Comparison of ENCODE assay signal across 8 mouse cellular contexts in genomic region chr9:44111909-44112308, GRCm38 (mm10). TPM values are rescaled to one million over a fixed set of nuclear protein-coding genes. Genes with fewer than 3 reads are reported as not detected.
DNase-seq lines count a peak whose midpoint lies in the region; ATAC-seq lines count a peak whose summit lies in the region.
"Not testable (repeated sequence)": the region's sequence is repeated elsewhere in the genome, so short reads cannot be mapped to it uniquely, and the experiment has no call there.
"Had no signal": no experiment of that assay in that cellular context is flagged by ENCODE, and none has a peak within 500 bp of the region (broad histone marks: within the 10 kb centered on the region; RNA-seq: fewer than 3 reads in every experiment).

No protein-coding gene starts in this region.

- peaks cover 43% of the 10 kb centered on the region for H3K36me3 ChIP-seq in forebrain, embryonic 10.5 days (replicated peaks)
- not testable (repeated sequence) for H3K36me3 ChIP-seq in heart, embryonic 12.5 days; hindbrain, embryonic 15.5 days; limb, embryonic 11.5 days (ENCODE audit: control insufficient read depth, insufficient read depth, low read length); midbrain, embryonic 16.5 days (ENCODE audit: control insufficient read depth, insufficient read depth, low read length)
- H3K36me3 ChIP-seq in liver, embryonic 16.5 days (ENCODE audit: control insufficient read depth, insufficient read depth): peaks cover 13% of the 10 kb centered on the region

- 74% methylated on average over 9 of the region's 12 CpGs for WGBS in forebrain, embryonic 10.5 days
- 69% methylated on average over 10 of the region's 12 CpGs for WGBS in heart, embryonic 12.5 days
- 67% methylated on average over 10 of the region's 12 CpGs for WGBS in hindbrain, embryonic 15.5 days
- WGBS in limb, embryonic 11.5 days: 77% methylated on average over 10 of the region's 12 CpGs
- 71% methylated on average over 10 of the region's 12 CpGs for WGBS in liver, embryonic 16.5 days (ENCODE audit: insufficient replicate concordance)
- WGBS in midbrain, embryonic 16.5 days: 75% methylated on average over 9 of the region's 12 CpGs

- not testable (repeated sequence) for H3K27me3 ChIP-seq in forebrain, embryonic 10.5 days (ENCODE audit: poor library complexity, severe bottlenecking); heart, embryonic 12.5 days (replicated peaks); hindbrain, embryonic 15.5 days; limb, embryonic 11.5 days (ENCODE audit: control insufficient read depth, insufficient read depth, low read length); liver, embryonic 16.5 days (ENCODE audit: control insufficient read depth, insufficient read depth, low read depth, low read length); midbrain, embryonic 16.5 days (ENCODE audit: control insufficient read depth, insufficient read depth, low read depth, low read length)

- H3K4me1 ChIP-seq in forebrain, embryonic 10.5 days: peaks cover 63% of the 10 kb centered on the region
- H3K4me1 ChIP-seq in heart, embryonic 12.5 days (replicated peaks): peaks cover 50% of the 10 kb centered on the region
- peaks cover 54% of the 10 kb centered on the region for H3K4me1 ChIP-seq in hindbrain, embryonic 15.5 days (replicated peaks)
- peaks cover 32% of the 10 kb centered on the region for H3K4me1 ChIP-seq in limb, embryonic 11.5 days (ENCODE audit: control insufficient read depth, insufficient read depth, low read length)
- H3K4me1 ChIP-seq in liver, embryonic 16.5 days (ENCODE audit: control insufficient read depth, low read depth, low read length): peaks cover 37% of the 10 kb centered on the region
- H3K4me1 ChIP-seq in midbrain, embryonic 16.5 days (ENCODE audit: control insufficient read depth, insufficient read depth, low read length): peaks cover 38% of the 10 kb centered on the region

- H3K9ac ChIP-seq in heart, embryonic 12.5 days: peak overlapping the region; percentile 98
- not testable (repeated sequence) for H3K9ac ChIP-seq in hindbrain, embryonic 15.5 days; limb, embryonic 11.5 days (ENCODE audit: low read length); liver, embryonic 16.5 days (ENCODE audit: low read depth, low read length); midbrain, embryonic 16.5 days (ENCODE audit: low read depth, low read length)

- H3K4me2 ChIP-seq in heart, embryonic 12.5 days: peak overlapping the region; percentile 73
- H3K4me2 ChIP-seq in hindbrain, embryonic 15.5 days: peak overlapping the region; percentile 57; the same call in 1 of the 2 replicates
- H3K4me2 ChIP-seq in limb, embryonic 11.5 days (ENCODE audit: low read depth, severe bottlenecking): peak overlapping the region; percentile 47
- H3K4me2 ChIP-seq in liver, embryonic 16.5 days (ENCODE audit: low read depth, low read length): peak overlapping the region; percentile 57
- peak overlapping the region; percentile 53; the same call in 1 of the 2 replicates for H3K4me2 ChIP-seq in midbrain, embryonic 16.5 days (ENCODE audit: low read length)

- H3K27ac ChIP-seq in forebrain, embryonic 10.5 days; heart, embryonic 12.5 days (ENCODE audit: poor library complexity, severe bottlenecking); hindbrain, embryonic 15.5 days (replicated peaks); limb, embryonic 11.5 days (replicated peaks; ENCODE audit: low read depth, low read length); liver, embryonic 16.5 days (ENCODE audit: low read length); midbrain, embryonic 16.5 days (ENCODE audit: low read length): not testable (repeated sequence)

- peak overlapping the region; percentile 90 for H3K4me3 ChIP-seq in forebrain, embryonic 10.5 days
- H3K4me3 ChIP-seq in heart, embryonic 12.5 days: peak overlapping the region; percentile 92
- H3K4me3 ChIP-seq in hindbrain, embryonic 15.5 days: 0 out of 2 replicates have a peak overlapping the region, but pooled peaks have one; percentile 61
- H3K4me3 ChIP-seq in limb, embryonic 11.5 days (ENCODE audit: low read depth, low read length): peak overlapping the region; percentile 68; the same call in 1 of the 2 replicates
- peak overlapping the region; percentile 81 for H3K4me3 ChIP-seq in liver, embryonic 16.5 days (ENCODE audit: low read depth, low read length)
- not testable (repeated sequence) for H3K4me3 ChIP-seq in midbrain, embryonic 16.5 days (ENCODE audit: low read depth, low read length)

- ATAC-seq in heart, embryonic 12.5 days (ENCODE audit: insufficient number of reproducible peaks, low FRiP score); hindbrain, embryonic 15.5 days (ENCODE audit: low FRiP score, low read depth); limb, embryonic 11.5 days (ENCODE audit: insufficient number of reproducible peaks, low FRiP score, low TSS enrichment, low read depth); liver, embryonic 16.5 days (ENCODE audit: low read depth); midbrain, embryonic 16.5 days: not testable (repeated sequence)

- peak; percentile 72 for DNase-seq in NIH3T3 (ENCODE audit: low read depth)
- not testable (repeated sequence) for DNase-seq in forebrain, embryonic 10.5 days (ENCODE audit: extremely low spot score, low spot score); limb, embryonic 11.5 days (ENCODE audit: low spot score)

- not testable (repeated sequence) for H3K9me3 ChIP-seq in forebrain, embryonic 10.5 days; heart, embryonic 12.5 days (replicated peaks); hindbrain, embryonic 15.5 days; limb, embryonic 11.5 days (ENCODE audit: control insufficient read depth, low read length); liver, embryonic 16.5 days (replicated peaks; ENCODE audit: control insufficient read depth, low read length); midbrain, embryonic 16.5 days (replicated peaks; ENCODE audit: control insufficient read depth, low read length, poor library complexity, severe bottlenecking)

RNA-seq across cellular contexts. Expression of gene Gm49380, which starts 1.4 kb away (rescaled TPM):
- 0.06 and 0.36 TPM in 2 replicates for polyA plus RNA-seq in forebrain, embryonic 10.5 days (2016; fragmentation: Nextera tagmentation; extraction: Ambion mirVana)
- polyA plus RNA-seq in heart, embryonic 12.5 days (2016; fragmentation: Nextera tagmentation; extraction: Ambion mirVana): 0.20 TPM in 1 of 2 replicates, not detected in the other
- polyA plus RNA-seq in hindbrain, embryonic 15.5 days (2015; fragmentation: Nextera tagmentation; extraction: Ambion mirVana): 0.13 TPM in 1 of 2 replicates, not detected in the other
- polyA plus RNA-seq in limb, embryonic 11.5 days (2014; fragmentation: Nextera tagmentation; extraction: Ambion mirVana): 0.10 TPM in 1 of 2 replicates, not detected in the other
- polyA plus RNA-seq in liver, embryonic 16.5 days (2015; fragmentation: Nextera tagmentation; extraction: Ambion mirVana): 0.07 TPM in 1 of 2 replicates, not detected in the other
- polyA plus RNA-seq in midbrain, embryonic 16.5 days (2015; fragmentation: Nextera tagmentation; extraction: Ambion mirVana): 0.10 and 0.15 TPM in 2 replicates
- polyA plus RNA-seq: heart, adult 2 months had no signal

RNA-seq across cellular contexts. Expression of gene Rnf26, which starts 1.4 kb away (rescaled TPM):
- polyA plus RNA-seq in forebrain, embryonic 10.5 days (2016; fragmentation: Nextera tagmentation; extraction: Ambion mirVana): 79.5 and 81.5 TPM in 2 replicates
- polyA plus RNA-seq in heart, embryonic 12.5 days (2016; fragmentation: Nextera tagmentation; extraction: Ambion mirVana): 48.4 and 51.3 TPM in 2 replicates
- polyA plus RNA-seq in hindbrain, embryonic 15.5 days (2015; fragmentation: Nextera tagmentation; extraction: Ambion mirVana): 33.9 and 37.4 TPM in 2 replicates
- 76.6 and 77.3 TPM in 2 replicates for polyA plus RNA-seq in limb, embryonic 11.5 days (2014; fragmentation: Nextera tagmentation; extraction: Ambion mirVana)
- polyA plus RNA-seq in liver, embryonic 16.5 days (2015; fragmentation: Nextera tagmentation; extraction: Ambion mirVana): 27.1 and 32.3 TPM in 2 replicates
- 25.6 and 26.0 TPM in 2 replicates for polyA plus RNA-seq in midbrain, embryonic 16.5 days (2015; fragmentation: Nextera tagmentation; extraction: Ambion mirVana)

RNA-seq across cellular contexts. Expression of gene C1qtnf5, which starts 4.9 kb away (rescaled TPM):
- polyA plus RNA-seq in forebrain, embryonic 10.5 days (2016; fragmentation: Nextera tagmentation; extraction: Ambion mirVana): not detected in 2 replicates
- polyA plus RNA-seq in heart, embryonic 12.5 days (2016; fragmentation: Nextera tagmentation; extraction: Ambion mirVana): 0.67 and 1.1 TPM in 2 replicates
- polyA plus RNA-seq in hindbrain, embryonic 15.5 days (2015; fragmentation: Nextera tagmentation; extraction: Ambion mirVana): 6.6 and 8.7 TPM in 2 replicates
- polyA plus RNA-seq in limb, embryonic 11.5 days (2014; fragmentation: Nextera tagmentation; extraction: Ambion mirVana): 0.40 and 0.45 TPM in 2 replicates
- polyA plus RNA-seq in liver, embryonic 16.5 days (2015; fragmentation: Nextera tagmentation; extraction: Ambion mirVana): 0.29 and 0.52 TPM in 2 replicates
- polyA plus RNA-seq in midbrain, embryonic 16.5 days (2015; fragmentation: Nextera tagmentation; extraction: Ambion mirVana): 4.6 and 5.5 TPM in 2 replicates

RNA-seq across cellular contexts. Expression of gene Mfrp, which starts 10.4 kb away (rescaled TPM):
- polyA plus RNA-seq in forebrain, embryonic 10.5 days (2016; fragmentation: Nextera tagmentation; extraction: Ambion mirVana): 0.15 and 0.26 TPM in 2 replicates
- not detected in 2 replicates for polyA plus RNA-seq in heart, embryonic 12.5 days (2016; fragmentation: Nextera tagmentation; extraction: Ambion mirVana)
- 0.13 and 0.35 TPM in 2 replicates for polyA plus RNA-seq in hindbrain, embryonic 15.5 days (2015; fragmentation: Nextera tagmentation; extraction: Ambion mirVana)
- 0.13 TPM in 1 of 2 replicates, not detected in the other for polyA plus RNA-seq in limb, embryonic 11.5 days (2014; fragmentation: Nextera tagmentation; extraction: Ambion mirVana)
- polyA plus RNA-seq in liver, embryonic 16.5 days (2015; fragmentation: Nextera tagmentation; extraction: Ambion mirVana): 0.04 TPM in 1 of 2 replicates, not detected in the other
- 0.15 and 0.16 TPM in 2 replicates for polyA plus RNA-seq in midbrain, embryonic 16.5 days (2015; fragmentation: Nextera tagmentation; extraction: Ambion mirVana)

RNA-seq across cellular contexts. Expression of gene Mcam, which starts 22.4 kb away (rescaled TPM):
- 10.1 and 11.4 TPM in 2 replicates for polyA plus RNA-seq in forebrain, embryonic 10.5 days (2016; fragmentation: Nextera tagmentation; extraction: Ambion mirVana)
- polyA plus RNA-seq in heart, embryonic 12.5 days (2016; fragmentation: Nextera tagmentation; extraction: Ambion mirVana): 129 and 130 TPM in 2 replicates
- 11.3 and 13.7 TPM in 2 replicates for polyA plus RNA-seq in hindbrain, embryonic 15.5 days (2015; fragmentation: Nextera tagmentation; extraction: Ambion mirVana)
- polyA plus RNA-seq in limb, embryonic 11.5 days (2014; fragmentation: Nextera tagmentation; extraction: Ambion mirVana): 12.7 and 13.4 TPM in 2 replicates
- polyA plus RNA-seq in liver, embryonic 16.5 days (2015; fragmentation: Nextera tagmentation; extraction: Ambion mirVana): 4.5 and 5.6 TPM in 2 replicates
- 9.6 and 10.5 TPM in 2 replicates for polyA plus RNA-seq in midbrain, embryonic 16.5 days (2015; fragmentation: Nextera tagmentation; extraction: Ambion mirVana)
